Mouse (Mus musculus) right cerebral cortex, postnatal 36 days (tissue): ENCODE results near the gene Erbb4.

Source experiments
- DNase-seq, 2 experiments: peaks; one replicate each; pipeline ENCODE4 v3.0.0; 2022; ENCODE audit warnings: low spot score in 2 of 2, mixed read lengths in 1 of 2

Erbb4 gene

DNA sequence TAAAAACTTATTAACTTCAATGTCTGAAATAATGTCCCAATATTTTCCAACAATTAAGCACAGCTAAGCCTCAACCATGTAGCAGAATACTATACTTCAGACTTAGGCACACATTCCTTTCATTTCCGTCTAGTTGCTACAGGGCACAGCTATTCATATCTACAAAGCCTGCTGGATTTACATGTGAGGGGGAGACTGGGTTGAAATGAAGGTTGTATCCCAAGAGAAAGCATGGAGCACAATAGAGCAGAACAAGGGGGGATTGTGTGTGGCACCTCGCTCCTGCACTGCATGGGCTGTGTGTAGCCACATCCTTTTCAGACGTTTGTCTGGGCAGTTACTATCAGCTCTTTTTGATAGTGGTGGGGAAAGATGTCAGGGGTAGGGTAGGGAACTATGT, 83.0 kb downstream of the Erbb4 start:
- DNase-seq = no peak

- DNase-seq = no peak
Observed at GRCm38 (mm10) chr1:69023157-69023925, 84.5 kb downstream of the Erbb4 start.

DNA sequence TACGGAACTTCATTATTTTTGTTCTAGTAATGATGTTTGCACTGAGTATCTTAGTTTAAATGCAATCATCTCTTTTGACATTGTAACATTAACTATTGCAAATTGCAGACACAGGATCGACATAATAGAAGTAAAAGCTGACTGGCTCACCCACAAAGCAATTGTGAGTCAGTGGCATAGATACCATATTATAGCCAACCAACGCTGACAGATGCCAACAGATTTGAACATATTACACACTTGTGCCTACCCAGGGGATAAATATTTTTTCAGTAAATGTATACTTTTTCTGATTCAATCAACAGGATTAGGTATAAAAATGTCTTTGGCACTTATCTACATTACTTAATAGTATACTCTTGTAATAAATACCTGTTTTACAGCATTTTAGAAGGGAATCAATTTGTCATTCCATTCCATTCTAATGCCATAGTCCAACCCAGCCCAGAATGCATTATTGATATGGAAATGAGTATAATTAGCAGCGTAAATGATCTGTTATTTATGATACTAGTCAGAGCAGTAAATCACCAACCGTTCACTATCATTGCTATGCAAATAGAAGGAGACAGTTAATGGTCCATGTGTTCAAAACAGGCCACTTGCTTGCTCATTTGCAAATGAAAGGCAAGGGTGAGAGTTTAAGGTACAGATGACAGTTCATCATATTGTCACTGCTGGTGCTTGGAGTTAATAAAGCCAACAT, 97.9 kb downstream of the Erbb4 start:
- DNase-seq = no peak

- DNase-seq = no peak
Observed at GRCm38 (mm10) chr1:69001371-69001770, 106.5 kb downstream of the Erbb4 start.

- DNase-seq = no peak
Observed at GRCm38 (mm10) chr1:68979251-68979650, 128.6 kb downstream of the Erbb4 start.

DNA sequence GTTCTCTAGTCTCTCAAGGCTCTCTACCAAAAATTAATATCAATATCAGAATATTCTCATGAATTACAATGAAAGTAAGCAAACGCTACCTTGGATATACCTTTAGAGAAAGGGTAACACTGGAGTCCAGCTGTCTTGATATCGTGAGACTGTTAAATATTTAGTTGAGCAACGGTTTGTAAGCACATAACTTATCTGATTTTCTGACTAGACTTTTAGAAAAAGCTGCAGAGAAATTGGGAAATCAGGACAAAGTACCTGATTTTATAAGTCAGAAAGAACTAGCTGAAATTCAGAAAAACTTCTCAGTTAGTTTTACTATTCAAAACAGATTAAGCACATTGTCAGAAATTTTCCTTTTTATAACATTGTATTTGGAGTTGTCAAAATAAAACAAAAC, 129.3 kb downstream of the Erbb4 start:
- DNase-seq = no peak

DNA sequence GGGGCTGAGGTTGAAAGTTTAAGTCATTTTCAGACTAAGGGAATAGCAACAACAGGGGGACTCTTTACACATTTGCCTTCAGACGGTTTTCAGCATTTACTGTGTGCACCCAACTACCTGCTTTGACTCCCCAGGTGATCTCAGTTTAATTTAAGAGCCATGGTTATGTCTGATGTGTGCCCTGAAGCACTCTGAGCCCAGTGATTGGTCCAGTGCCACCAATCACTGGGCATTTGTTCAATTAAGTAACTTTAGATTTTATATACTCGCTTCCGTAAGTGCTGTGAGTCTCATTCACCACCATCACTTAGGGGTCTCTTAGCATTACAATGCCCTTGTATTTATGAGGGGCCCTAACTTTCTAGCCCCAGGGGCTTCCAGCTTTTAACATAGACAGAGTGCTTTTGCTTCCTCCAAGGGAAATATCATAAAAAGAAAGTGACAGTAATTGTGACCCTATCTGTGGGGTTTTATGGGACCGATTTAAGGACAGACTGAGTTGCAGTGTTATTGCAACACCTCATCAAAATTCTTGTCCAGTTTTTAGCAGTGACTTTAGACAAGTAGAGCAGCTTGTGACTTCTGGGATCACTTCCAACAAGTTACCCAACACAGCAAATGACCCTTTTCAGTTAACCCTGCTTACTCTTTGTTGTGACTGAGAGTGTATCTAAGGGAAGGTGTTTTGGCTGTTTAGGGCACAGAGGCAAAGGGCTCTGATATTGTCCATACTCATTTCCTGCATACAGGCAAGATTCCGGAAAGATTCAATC, 134.3 kb downstream of the Erbb4 start:
- DNase-seq = no peak

DNA sequence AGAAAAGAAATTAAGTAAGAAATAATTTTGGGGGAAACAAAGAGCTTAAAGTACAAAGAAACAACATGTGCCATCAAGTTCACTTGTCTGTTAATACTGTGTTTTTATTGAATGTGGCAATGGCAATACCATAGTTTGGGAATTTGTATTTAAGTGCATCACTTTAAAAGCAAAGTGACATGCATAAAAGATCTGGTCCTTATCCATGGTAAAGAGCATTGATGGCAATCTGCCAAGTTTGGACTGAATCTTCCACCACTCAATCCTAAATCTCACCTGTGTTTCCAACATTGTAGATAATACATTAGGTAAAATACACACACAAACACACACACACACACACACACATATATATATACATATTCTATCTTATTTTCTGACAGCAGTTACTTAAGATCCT, 143.7 kb downstream of the Erbb4 start:
- DNase-seq = no peak

- DNase-seq = no peak
Observed at GRCm38 (mm10) chr1:68961365-68962116, 146.3 kb downstream of the Erbb4 start.

DNA sequence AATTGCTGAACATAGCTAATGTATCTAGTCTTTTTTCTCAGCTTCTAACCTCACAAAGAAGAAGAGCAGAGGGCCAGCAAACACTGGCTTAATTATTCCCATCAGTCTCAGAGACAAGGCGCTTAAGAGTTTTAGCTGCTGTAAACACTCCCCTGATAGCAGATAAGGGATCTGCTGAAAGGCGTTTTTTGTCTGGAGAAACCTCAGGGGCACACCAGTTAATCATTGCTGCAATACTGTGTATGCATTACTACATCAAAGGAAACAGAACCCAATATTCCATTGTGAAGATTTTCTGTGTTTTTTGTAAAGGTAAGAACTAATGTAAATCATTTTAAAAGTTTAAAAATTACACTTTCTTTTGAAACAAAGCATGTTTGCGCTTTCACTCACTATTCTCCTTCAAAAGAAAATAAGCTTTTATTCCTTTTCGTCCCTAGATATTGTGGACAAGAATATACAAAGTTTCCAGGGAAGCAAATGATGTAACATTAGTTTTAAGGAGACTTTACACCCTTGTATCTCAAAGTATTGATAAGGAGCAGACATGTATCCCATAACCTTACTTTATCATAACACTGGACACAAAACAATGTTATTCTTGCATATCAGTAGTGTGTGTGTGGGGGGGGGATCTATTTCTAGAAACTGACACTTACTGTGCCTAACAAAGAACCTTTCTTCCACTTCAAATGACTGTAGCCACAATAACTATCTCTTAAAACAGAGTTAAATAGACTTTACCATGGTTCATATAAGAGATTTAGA, 150.9 kb downstream of the Erbb4 start:
- DNase-seq = no peak

DNA sequence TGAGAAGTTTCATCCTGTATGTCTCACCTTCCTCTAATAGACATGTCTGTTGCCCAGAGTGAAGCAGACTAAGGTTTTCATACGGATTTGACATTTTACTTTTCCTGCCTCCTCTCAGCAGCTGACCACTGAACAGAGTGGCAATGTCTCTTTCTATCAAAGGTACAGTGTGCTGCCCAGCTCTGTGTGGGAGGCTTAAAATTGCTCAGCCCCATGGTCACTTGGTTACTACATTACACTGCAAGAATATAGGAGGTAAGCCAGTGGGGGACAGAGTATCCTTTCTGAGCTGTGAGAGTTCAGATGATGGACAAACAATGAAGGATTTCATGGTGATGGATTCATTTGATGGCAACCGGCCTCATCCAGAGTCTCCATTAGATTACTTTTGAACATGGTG, 152.4 kb downstream of the Erbb4 start:
- no peak for DNase-seq

- DNase-seq = no peak
Observed at GRCm38 (mm10) chr1:68943141-68943540, 164.7 kb downstream of the Erbb4 start.

GRCm38 (mm10) chr1:68934804-68935203, 173.1 kb downstream of the Erbb4 start:
- no peak for DNase-seq

GRCm38 (mm10) chr1:68933330-68934065, 174.4 kb downstream of the Erbb4 start:
- no peak for DNase-seq

- no peak for DNase-seq
Observed at GRCm38 (mm10) chr1:68917828-68918227, 190.0 kb downstream of the Erbb4 start.

DNA sequence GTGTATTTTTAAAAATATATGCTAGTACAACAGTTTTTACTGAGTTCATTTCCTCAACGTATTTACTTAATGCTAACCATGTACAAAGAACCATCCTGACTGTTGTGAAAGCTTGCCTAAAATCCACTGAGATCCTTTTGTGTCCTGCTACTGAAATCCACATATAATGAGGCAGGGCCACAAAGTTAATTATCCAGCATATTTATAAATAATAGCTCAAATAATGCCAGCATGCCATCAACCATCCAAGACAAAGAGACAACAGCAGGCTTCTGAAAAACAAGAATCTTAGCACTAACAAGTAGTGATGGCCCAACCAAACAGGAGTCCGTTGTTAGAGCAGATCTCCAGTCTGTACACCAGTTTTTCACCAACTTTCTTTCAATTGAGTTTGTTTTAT, 215.8 kb downstream of the Erbb4 start:
- no peak for DNase-seq

DNA sequence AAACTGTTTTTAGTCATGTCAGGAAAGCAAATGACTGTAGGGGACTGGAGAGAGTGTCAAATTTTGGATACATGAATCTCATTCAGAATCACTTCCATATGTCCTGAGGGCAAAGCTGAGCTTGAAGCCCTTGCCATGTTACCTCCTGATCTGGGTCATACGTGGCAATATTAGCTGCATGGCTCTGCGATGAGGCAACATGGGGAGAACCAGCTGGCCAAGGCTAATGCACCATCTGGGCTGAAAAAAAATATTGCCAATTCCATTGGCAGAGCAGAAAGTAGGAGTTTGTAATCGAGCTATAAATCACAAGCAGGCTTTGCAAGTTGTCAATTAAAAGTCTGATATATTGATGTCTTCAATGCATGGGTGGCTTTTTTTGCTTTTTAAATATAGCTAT, 221.0 kb downstream of the Erbb4 start:
- no peak for DNase-seq

- no peak for DNase-seq
Observed at GRCm38 (mm10) chr1:68874954-68875353, 232.9 kb downstream of the Erbb4 start.

- no peak for DNase-seq
Observed at GRCm38 (mm10) chr1:68873635-68874020, 234.2 kb downstream of the Erbb4 start.

GRCm38 (mm10) chr1:68872976-68873634, 234.8 kb downstream of the Erbb4 start:
- no peak for DNase-seq
